Mouse (Mus musculus): ENCODE data around the gene Kank2. TPM values are rescaled to one million over a fixed set of nuclear protein-coding genes. Genes with fewer than 3 reads are reported as not detected.

Kank2 gene
- total and polyA plus RNA-seq, 3 experiments, result 7.6 to 16.3 TPM; not detected in 1

- Histone ChIP-seq H3K27me3 (ENCODE audit: control insufficient read depth in 1 of 2, insufficient read depth in 2 of 2, low read length in 2 of 2) (no peaks in the 10 kb centered on the region), H3K9ac (ENCODE audit: control insufficient read depth, low read depth, low read length, poor library complexity, severe bottlenecking) (no peak overlapping the region), H3K79me2 (ENCODE audit: control insufficient read depth, insufficient read depth, low read length, poor library complexity) (no peaks in the 10 kb centered on the region), H3K4me1 (ENCODE audit: control insufficient read depth in 1 of 2, insufficient read depth in 2 of 2, low read length in 2 of 2) (no peaks in the 10 kb centered on the region), H3K36me3 (ENCODE audit: control insufficient read depth in 1 of 2, insufficient read depth in 2 of 2, low read length in 2 of 2) (no peaks in the 10 kb centered on the region), H3K9me3 (replicated peaks; ENCODE audit: insufficient read depth, low read length) (no peaks in the 10 kb centered on the region), H3K4me3 (ENCODE audit: control insufficient read depth in 1 of 2, insufficient read depth in 1 of 2, low read depth in 2 of 2, low read length in 2 of 2) (no peak overlapping the region), H3K27ac (ENCODE audit: control insufficient read depth, low read depth, low read length) (no peak overlapping the region)
- TF ChIP-seq USF2 (IDR thresholded peaks at IDR 0.05; ENCODE audit: borderline replicate concordance in 1 of 2, insufficient read depth in 1 of 2, low read depth in 1 of 2, low read length in 2 of 2) (no peak), TAL1 (IDR thresholded peaks at IDR 0.05; ENCODE audit: low read length) (0 out of 2 replicates have a peak, but pooled peaks have one; percentile 3)
- DNase-seq (ENCODE audit: low read depth, low spot score), result no peak
Observed at GRCm38 (mm10) chr9:21768511-21769411, 29.8 kb downstream of the Kank2 start.

- H3K36me3 ChIP-seq (ENCODE audit: control insufficient read depth in 1 of 2, insufficient read depth in 2 of 2, low read length in 2 of 2), result no peaks in the 10 kb centered on the region
- H3K4me3 ChIP-seq (ENCODE audit: control insufficient read depth in 1 of 2, insufficient read depth in 1 of 2, low read depth in 2 of 2, low read length in 2 of 2), result no peak overlapping the region
- no peaks in the 10 kb centered on the region for H3K4me1 ChIP-seq (ENCODE audit: control insufficient read depth in 1 of 2, insufficient read depth in 2 of 2, low read length in 2 of 2)
- no peak for TF ChIP-seq USF2 (IDR thresholded peaks at IDR 0.05; ENCODE audit: borderline replicate concordance in 1 of 2, insufficient read depth in 1 of 2, low read depth in 1 of 2, low read length in 2 of 2)
- no peak for TF ChIP-seq ZMIZ1 (IDR thresholded peaks at IDR 0.05; ENCODE audit: low read depth, low read length)
- TF ChIP-seq KAT2A (conservative IDR thresholded peaks at IDR 0.05; ENCODE audit: low read depth, low read length), result no peak
- no peak for TF ChIP-seq TCF12 (IDR thresholded peaks at IDR 0.05; ENCODE audit: low read depth, low read length)
- TF ChIP-seq CTCF (IDR thresholded peaks at IDR 0.05 in 2 of 3, conservative IDR thresholded peaks at IDR 0.05 in 1 of 3; ENCODE audit: control insufficient read depth in 1 of 3, insufficient read depth in 1 of 3, low read depth in 2 of 3, low read length in 3 of 3, poor library complexity in 1 of 3, severe bottlenecking in 1 of 3), result no peak
- no peak for TF ChIP-seq ZNF384 (IDR thresholded peaks at IDR 0.05; ENCODE audit: low read depth, low read length)
- no peak for TF ChIP-seq RAD21 (IDR thresholded peaks at IDR 0.05; ENCODE audit: low read depth, low read length)
- TF ChIP-seq NRF1 (IDR thresholded peaks at IDR 0.05; ENCODE audit: insufficient read depth, low read depth, low read length, poor library complexity, severe bottlenecking), result no peak
- no peak for TF ChIP-seq ZKSCAN1 (IDR thresholded peaks at IDR 0.05; ENCODE audit: low read depth, low read length)
- TF ChIP-seq POLR2AphosphoS2 (IDR thresholded peaks at IDR 0.05; ENCODE audit: low read length), result no peak
- TF ChIP-seq POLR2A (IDR thresholded peaks at IDR 0.05; ENCODE audit: control insufficient read depth in 1 of 2, insufficient read depth in 1 of 2, low read depth in 1 of 2, low read length in 2 of 2, poor library complexity in 1 of 2), result no peak
- no peak for TF ChIP-seq NELFE (IDR thresholded peaks at IDR 0.05; ENCODE audit: low read depth, low read length)
- TF ChIP-seq CHD2 (IDR thresholded peaks at IDR 0.05; ENCODE audit: low read length), result no peak
- TF ChIP-seq EP300 (IDR thresholded peaks at IDR 0.05; ENCODE audit: low read depth in 1 of 2, low read length in 2 of 2), result no peak
- TF ChIP-seq POLR2AphosphoS5 (IDR thresholded peaks at IDR 0.05; ENCODE audit: borderline replicate concordance, low read depth, low read length), result no peak
- no peaks in the 10 kb centered on the region for H3K9me3 ChIP-seq (replicated peaks; ENCODE audit: insufficient read depth, low read length)
- H3K79me2 ChIP-seq (ENCODE audit: control insufficient read depth, insufficient read depth, low read length, poor library complexity), result no peaks in the 10 kb centered on the region
- no peak overlapping the region for H3K27ac ChIP-seq (ENCODE audit: control insufficient read depth, low read depth, low read length)
- no peaks in the 10 kb centered on the region for H3K27me3 ChIP-seq (ENCODE audit: control insufficient read depth in 1 of 2, insufficient read depth in 2 of 2, low read length in 2 of 2)
- H3K9ac ChIP-seq (ENCODE audit: control insufficient read depth, low read depth, low read length, poor library complexity, severe bottlenecking), result no peak overlapping the region
- no peak for DNase-seq (ENCODE audit: low read depth, low spot score)
Observed at GRCm38 (mm10) chr9:21767896-21768295, 30.6 kb downstream of the Kank2 start.

Measured in MEL (cell line).